Mouse (Mus musculus) embryonic fibroblast, embryonic 13.5 days (primary cell): ENCODE data around the gene Cdk18. TPM values are rescaled to one million over a fixed set of nuclear protein-coding genes. Genes with fewer than 3 reads are reported as not detected.

Source experiments
- H3K27ac ChIP-seq: 2 replicates; pipeline ENCODE4 v1.5.1; 2012; ENCODE audit warnings: low read length, control low read depth, inconsistent platforms; ENCODE audit not compliant: insufficient read depth
- H3K4me1 ChIP-seq: 2 replicates; pipeline ENCODE4 v1.6.1; 2011; ENCODE audit warnings: low read length; ENCODE audit not compliant: control insufficient read depth, insufficient read depth
- H3K4me3 ChIP-seq: 2 replicates; pipeline ENCODE4 v1.5.1; 2011; ENCODE audit warnings: mild to moderate bottlenecking, control low read depth, low read length; ENCODE audit not compliant: insufficient read depth
- CTCF ChIP-seq: IDR thresholded peaks from 2 replicates; pipeline ENCODE4 v1.5.1; 2011; ENCODE audit warnings: mild to moderate bottlenecking, control low read depth, low read length, moderate library complexity, borderline replicate concordance; ENCODE audit not compliant: insufficient read depth
- POLR2A ChIP-seq: IDR thresholded peaks from 2 replicates; pipeline ENCODE4 v1.6.1; 2011; ENCODE audit warnings: low read depth, mild to moderate bottlenecking, control low read depth, low read length, moderate library complexity
- polyA plus RNA-seq: library from polyadenylated mRNA; stranded (reverse); fragments of >200 nt; gene quantifications from 2 replicates; pipeline ENCODE4 v1.2.4, GENCODE M21; 2011; ENCODE audit warnings: low read depth; ENCODE audit not compliant: missing spikeins, insufficient read length

Gene Cdk18
- polyA plus RNA-seq, 1 experiment = 14.0 TPM

DNA sequence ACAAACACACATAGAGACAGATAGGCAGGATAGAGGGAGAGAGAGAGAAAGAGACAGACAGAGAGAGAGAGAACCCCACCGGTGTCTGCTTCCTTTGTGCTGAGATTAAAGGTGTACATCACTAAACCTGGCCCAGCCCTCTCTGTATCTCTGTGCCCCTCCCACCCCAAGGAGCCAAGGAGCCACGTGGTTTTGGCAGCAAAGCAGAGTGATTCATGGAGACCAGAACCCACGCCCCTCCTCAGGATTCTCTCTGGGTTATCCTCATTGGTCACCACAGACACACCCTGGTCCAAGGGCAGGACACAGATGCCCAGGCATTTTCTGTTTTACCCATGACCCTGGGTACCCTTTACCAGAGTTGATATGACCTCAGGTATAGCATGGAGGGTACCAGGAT, 26.4 kb downstream of the Cdk18 start:
- no peak overlapping the region for H3K27ac ChIP-seq
- TF ChIP-seq CTCF (no peak), POLR2A (no peak)
- H3K4me3 ChIP-seq = no peak overlapping the region
- no peaks in the 10 kb centered on the region for H3K4me1 ChIP-seq

DNA sequence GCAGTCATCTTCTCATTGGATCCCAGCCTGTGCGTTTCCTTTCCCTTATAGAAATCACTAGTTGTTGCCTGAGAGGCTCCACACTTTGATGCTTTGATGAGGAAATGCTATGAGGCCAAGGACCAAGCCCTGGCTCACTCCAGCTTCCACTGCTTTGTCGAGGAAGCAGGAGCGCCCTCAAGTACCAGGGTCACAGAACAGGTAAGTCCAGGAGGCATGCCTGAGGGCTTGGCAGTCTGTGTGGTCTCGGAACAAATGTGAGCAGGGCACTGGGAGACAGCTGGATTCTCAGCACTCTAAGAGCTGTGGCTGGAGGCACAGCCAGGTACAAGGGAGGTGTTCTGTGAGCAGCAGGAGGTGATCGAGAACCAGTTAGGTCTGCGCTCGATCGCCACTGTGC, 27.1 kb downstream of the Cdk18 start:
- no peak overlapping the region for H3K27ac ChIP-seq
- no peaks in the 10 kb centered on the region for H3K4me1 ChIP-seq
- H3K4me3 ChIP-seq = no peak overlapping the region
- no peak for TF ChIP-seq CTCF
- TF ChIP-seq POLR2A = no peak

DNA sequence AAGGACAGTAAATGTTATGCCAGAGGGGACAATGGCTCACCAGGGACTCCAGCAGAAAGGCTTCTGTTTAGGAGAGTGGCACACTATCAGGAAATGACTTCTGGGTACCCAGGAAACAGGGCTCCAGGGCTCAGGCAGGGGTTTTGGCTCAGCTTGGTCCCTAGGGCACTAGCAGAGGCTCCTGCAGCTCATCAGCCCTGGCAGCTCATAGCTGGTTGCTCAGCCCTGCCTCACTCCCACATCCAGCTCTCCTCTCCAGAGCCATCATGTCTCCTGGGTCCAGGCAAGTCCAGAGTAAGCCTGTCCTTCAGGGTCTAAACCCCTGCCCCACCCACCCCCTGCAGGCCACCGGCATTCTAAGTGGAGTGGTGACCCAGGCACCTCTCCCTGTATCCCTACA, 28.1 kb downstream of the Cdk18 start:
- Histone ChIP-seq H3K4me1 (no peaks in the 10 kb centered on the region), H3K27ac (no peak overlapping the region), H3K4me3 (no peak overlapping the region)
- TF ChIP-seq POLR2A (no peak), CTCF (no peak)

DNA sequence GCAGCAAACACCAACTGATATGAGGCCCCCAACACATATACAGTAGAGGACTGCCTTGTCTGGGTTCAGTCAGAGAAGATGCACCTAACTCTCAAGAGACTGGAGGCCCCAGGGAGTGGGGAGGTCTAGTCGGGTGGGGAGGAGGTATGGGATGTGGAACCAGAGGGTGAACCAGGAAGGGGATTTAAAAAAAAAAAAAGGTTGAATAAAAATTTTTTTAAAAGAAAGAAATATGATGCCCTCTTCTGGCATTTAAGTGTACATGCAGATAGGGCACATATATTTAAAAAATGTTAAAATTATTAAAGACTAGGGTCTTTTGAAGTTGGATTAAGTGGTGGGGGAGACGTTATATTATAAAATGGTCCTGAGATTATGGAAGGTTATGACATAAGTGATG, 30.1 kb downstream of the Cdk18 start:
- TF ChIP-seq POLR2A (no peak), CTCF (no peak)

DNA sequence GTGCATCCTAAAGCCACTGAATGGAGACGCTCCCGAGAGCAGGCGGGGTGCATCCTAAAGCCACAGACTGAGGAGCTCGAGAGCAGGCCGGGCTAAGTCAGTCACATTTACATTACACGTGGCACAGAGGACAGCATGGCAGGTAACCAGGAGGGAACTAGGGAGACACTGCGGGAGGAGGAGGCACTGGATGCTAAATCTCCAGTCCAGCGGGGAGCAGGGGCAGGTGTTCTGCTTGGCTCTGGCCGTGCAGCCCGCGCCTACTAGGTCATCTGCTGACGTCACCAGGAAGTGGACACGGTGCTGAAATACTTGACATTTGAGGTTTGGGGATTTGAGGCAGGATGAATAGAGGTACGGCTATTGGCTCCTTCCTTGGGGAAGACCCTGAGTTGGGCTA, 35.1 kb downstream of the Cdk18 start:
- H3K27ac ChIP-seq = no peak overlapping the region
- no peak for TF ChIP-seq POLR2A
- TF ChIP-seq CTCF = no peak
- no peak overlapping the region for H3K4me3 ChIP-seq
- 0 out of 2 replicates have a peak, but pooled peaks cover 3% of the 10 kb centered on the region for H3K4me1 ChIP-seq

More for the DNA sequence above, 30.1 kb downstream of the Cdk18 start:
- no peaks in the 10 kb centered on the region for H3K4me1 ChIP-seq
- no peak overlapping the region for H3K4me3 ChIP-seq
- no peak overlapping the region for H3K27ac ChIP-seq

DNA sequence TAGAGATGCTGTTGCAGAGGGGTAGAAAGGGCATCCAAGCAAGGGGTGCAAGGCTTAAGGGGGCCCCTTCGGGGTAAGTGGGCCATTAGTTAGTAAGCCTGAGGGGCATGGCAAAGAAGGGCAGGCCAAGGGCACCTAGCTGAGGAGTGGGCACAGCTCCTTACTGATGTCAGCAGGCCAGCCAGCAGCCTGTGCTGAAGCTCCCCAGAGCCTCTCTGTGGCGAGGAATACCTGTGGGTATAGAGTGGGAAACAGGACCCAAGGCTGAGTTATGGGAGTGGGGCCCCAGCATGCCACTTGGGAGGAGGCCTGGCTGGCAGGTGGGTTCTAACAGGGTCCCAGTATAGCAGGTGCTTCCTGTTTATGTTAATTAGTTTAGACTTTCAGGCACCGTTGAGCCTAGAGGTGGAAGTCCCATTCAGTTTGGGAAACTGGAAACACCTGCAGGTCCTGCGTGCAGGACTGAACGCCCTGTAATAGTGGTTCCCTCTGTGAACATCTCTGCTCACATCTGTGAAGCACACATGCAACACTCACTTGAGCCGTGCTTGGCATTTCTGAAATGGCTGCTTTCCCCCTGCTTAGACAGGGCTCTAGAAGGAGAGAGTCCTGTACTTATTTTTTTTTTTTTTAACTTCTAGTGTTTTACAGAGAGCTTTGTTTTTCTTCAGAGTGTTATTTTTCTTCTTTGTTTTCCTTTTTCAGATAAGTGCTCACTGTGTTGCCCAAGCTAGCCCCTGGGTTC, 37.4 kb downstream of the Cdk18 start:
- no peak for TF ChIP-seq CTCF
- TF ChIP-seq POLR2A = no peak
- Histone ChIP-seq H3K4me3 (no peak overlapping the region), H3K27ac (no peak overlapping the region), H3K4me1 (peaks cover 5% of the 10 kb centered on the region; the same call in 1 of the 2 replicates)

DNA sequence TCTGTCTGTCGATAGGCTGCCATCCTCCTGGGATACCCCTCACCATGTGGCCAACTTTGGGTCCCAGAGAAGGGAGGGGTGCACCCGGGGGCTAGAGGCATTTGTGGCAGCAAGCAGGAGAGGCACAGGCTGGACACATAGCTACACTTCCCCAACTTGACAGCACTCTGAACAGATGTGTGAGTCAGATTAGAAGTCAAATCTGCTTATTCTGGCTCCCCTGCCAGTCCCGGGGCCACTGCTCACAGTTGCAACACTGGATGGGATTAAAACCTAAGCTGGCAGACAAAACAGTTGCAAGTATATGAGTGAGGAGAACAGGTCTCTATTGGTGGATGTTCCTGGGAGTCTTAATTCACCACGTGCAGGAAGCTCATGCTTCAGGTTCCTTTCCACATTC, 39.7 kb downstream of the Cdk18 start:
- Histone ChIP-seq H3K4me3 (no peak overlapping the region), H3K27ac (no peak overlapping the region), H3K4me1 (peaks cover 5% of the 10 kb centered on the region; the same call in 1 of the 2 replicates)
- TF ChIP-seq CTCF (no peak), POLR2A (no peak)

DNA sequence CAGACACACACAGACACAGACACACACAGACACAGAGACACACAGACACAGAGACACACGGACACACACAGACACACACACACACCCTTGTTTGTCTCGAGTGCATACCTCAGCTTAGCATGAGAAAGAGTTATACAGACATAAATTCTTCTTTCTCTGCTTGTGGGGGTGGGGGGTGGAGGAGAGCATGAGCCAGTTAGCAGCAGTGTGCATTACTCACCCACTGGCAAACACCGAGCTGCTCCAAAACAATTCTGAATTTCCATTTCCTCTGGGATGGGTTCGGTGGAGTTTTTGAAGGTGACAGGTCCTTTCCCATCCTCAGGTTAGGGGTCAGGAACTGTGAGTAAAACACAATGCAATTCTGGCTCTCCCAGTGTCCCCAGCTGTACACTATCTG, 40.5 kb downstream of the Cdk18 start:
- Histone ChIP-seq H3K4me3 (no peak overlapping the region), H3K4me1 (peaks cover 5% of the 10 kb centered on the region; the same call in 1 of the 2 replicates), H3K27ac (no peak overlapping the region)
- TF ChIP-seq CTCF (no peak), POLR2A (no peak)

DNA sequence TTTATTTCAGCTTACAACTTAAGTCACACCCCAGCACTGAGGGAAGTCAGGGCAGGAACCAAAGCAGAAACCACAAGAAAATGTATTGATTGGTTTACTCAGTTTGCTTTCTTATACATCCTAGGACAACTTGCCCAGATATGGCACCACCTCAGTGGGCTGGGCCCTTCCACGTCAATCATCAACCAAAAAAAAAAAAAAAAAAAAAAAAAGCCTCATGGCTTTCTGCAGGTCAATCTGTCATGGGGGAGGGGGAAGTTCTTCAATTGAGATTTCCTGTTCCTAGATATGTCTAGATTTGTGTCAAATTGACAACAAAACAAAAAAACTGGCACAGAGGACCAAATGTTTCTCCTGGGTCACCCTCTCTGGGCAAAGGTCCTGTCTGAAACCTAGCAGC, 41.4 kb downstream of the Cdk18 start:
- TF ChIP-seq CTCF = no peak
- no peak for TF ChIP-seq POLR2A
- H3K27ac ChIP-seq = no peak overlapping the region
- no peak overlapping the region for H3K4me3 ChIP-seq
- peaks cover 5% of the 10 kb centered on the region; the same call in 1 of the 2 replicates for H3K4me1 ChIP-seq

DNA sequence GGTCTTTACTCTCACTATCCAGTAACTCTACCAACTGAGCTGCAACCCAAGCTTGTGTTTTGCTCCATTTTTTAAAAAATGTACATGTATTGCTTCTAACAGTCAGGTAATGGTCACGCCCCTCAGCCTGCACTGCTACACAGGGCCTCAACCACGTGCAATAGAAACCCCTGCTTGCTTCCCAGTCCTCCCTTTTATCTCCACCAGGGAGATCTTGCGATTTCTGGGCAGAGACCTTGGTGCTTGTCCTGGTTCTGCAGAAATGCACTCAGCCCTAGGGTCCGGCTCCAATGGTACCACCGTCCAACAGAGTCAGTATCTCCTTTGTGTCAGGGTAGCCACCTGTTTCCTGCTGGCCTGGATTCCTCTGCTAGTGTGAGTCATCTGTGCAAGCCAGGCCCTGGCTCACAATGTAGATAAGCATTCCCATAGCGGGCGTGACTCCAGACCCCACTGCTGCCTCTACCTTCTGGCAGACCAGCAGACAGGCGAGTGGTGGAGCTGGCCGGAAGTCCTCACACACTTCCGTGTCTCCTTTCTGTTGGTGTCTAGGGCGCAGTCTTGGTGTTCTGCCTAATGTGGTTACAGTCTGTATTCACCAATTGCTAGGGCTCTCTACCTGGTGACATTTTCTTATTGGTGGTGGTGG, 44.0 kb downstream of the Cdk18 start:
- Histone ChIP-seq H3K4me3 (no peak overlapping the region), H3K4me1 (peaks cover 5% of the 10 kb centered on the region; the same call in 1 of the 2 replicates), H3K27ac (no peak overlapping the region)
- no peak for TF ChIP-seq CTCF
- no peak for TF ChIP-seq POLR2A

DNA sequence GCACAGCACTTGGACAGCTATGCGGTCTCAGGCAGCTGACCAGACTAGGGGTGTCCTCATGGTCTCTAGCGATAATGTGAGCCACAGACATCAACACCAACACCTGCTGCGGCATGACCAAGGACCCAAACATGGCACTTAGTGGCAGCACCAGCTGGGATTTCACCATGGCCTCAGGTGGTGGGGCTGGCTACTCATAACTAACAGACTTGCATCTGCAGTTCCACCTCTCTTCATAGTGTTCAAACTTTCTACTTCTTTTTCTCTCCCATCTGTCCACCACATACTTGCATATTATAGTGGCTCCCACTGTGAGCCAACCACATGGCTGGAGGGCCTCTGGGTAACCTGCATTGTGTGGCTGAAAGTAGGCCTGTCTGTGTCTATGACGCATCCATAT, 46.2 kb downstream of the Cdk18 start:
- Histone ChIP-seq H3K4me1 (no peaks in the 10 kb centered on the region), H3K27ac (no peak overlapping the region), H3K4me3 (no peak overlapping the region)
- no peak for TF ChIP-seq CTCF
- no peak for TF ChIP-seq POLR2A
